Mouse (Mus musculus) MEL (cell line): ENCODE measurements around the gene Slc20a1. TPM values are rescaled to one million over a fixed set of nuclear protein-coding genes. Genes with fewer than 3 reads are reported as not detected.

Experiments used
- DNase-seq: peaks from one replicate; pipeline ENCODE4 v3.0.0; 2011; ENCODE audit warnings: low read depth, low spot score
- H3K27ac ChIP-seq: 2 replicates; pipeline ENCODE4 v1.5.1; 2012; ENCODE audit warnings: low read depth, mild to moderate bottlenecking, control low read depth, low read length, moderate library complexity; ENCODE audit not compliant: control insufficient read depth
- H3K27me3 ChIP-seq, 2 experiments: fragments of 150-350 bp in 1 of 2; sonication (generic) in 1 of 2; 2 replicates each; pipeline ENCODE4 v1.6.1; 2012; ENCODE audit warnings: low read length in 2 of 2, mild to moderate bottlenecking in 2 of 2, improper control_type of control experiment in 1 of 2, moderate library complexity in 1 of 2; ENCODE audit not compliant: insufficient read depth in 2 of 2, control insufficient read depth in 1 of 2
- H3K36me3 ChIP-seq, 2 experiments: 2 replicates each; pipeline ENCODE4 v1.6.1; 2012 to 2014; ENCODE audit warnings: low read length in 2 of 2, improper control_type of control experiment in 1 of 2, inconsistent platforms in 1 of 2, mild to moderate bottlenecking in 1 of 2; ENCODE audit not compliant: insufficient read depth in 2 of 2, control insufficient read depth in 1 of 2
- H3K4me1 ChIP-seq, 2 experiments: fragments of 150-350 bp in 1 of 2; sonication (generic) in 1 of 2; 2 replicates each; pipeline ENCODE4 v1.6.1; 2012; ENCODE audit warnings: low read length in 2 of 2, improper control_type of control experiment in 1 of 2, mild to moderate bottlenecking in 1 of 2; ENCODE audit not compliant: insufficient read depth in 2 of 2, control insufficient read depth in 1 of 2
- H3K4me3 ChIP-seq, 2 experiments: fragments of 150-350 bp in 1 of 2; sonication (generic) in 1 of 2; 2 replicates each; pipeline ENCODE4 v1.5.1; 2012; ENCODE audit warnings: low read depth in 2 of 2, low read length in 2 of 2, mild to moderate bottlenecking in 2 of 2, moderate library complexity in 2 of 2, control low read depth in 1 of 2, improper control_type of control experiment in 1 of 2; ENCODE audit not compliant: control insufficient read depth in 1 of 2, insufficient read depth in 1 of 2
- H3K79me2 ChIP-seq: 2 replicates; pipeline ENCODE4 v1.6.1; 2012; ENCODE audit warnings: mild to moderate bottlenecking, low read length, moderate library complexity; ENCODE audit not compliant: control insufficient read depth, poor library complexity, insufficient read depth
- H3K9ac ChIP-seq: 2 replicates; pipeline ENCODE4 v1.6.1; 2012; ENCODE audit warnings: low read depth, mild to moderate bottlenecking, control low read depth, low read length, moderate library complexity; ENCODE audit not compliant: control insufficient read depth, poor library complexity, severe bottlenecking
- H3K9me3 ChIP-seq: fragments of 150-350 bp; sonication (generic); replicated peaks from 2 replicates; pipeline ENCODE4 v1.6.1; 2012; ENCODE audit warnings: mild to moderate bottlenecking, low read length, improper control_type of control experiment, moderate library complexity; ENCODE audit not compliant: insufficient read depth
- BHLHE40 ChIP-seq: IDR thresholded peaks from 2 replicates; pipeline ENCODE4 v1.6.1; 2012; ENCODE audit warnings: low read depth, mild to moderate bottlenecking, inconsistent platforms, low read length, improper control_type of control experiment, borderline replicate concordance
- CHD1 ChIP-seq: IDR thresholded peaks from 2 replicates; pipeline ENCODE4 v1.6.1; 2012; ENCODE audit warnings: low read depth, mild to moderate bottlenecking, inconsistent platforms, low read length, improper control_type of control experiment
- CHD2 ChIP-seq: IDR thresholded peaks from 2 replicates; pipeline ENCODE4 v1.6.1; 2011; ENCODE audit warnings: low read length, improper control_type of control experiment
- CTCF ChIP-seq, 3 experiments: IDR thresholded peaks in 2 of 3; conservative IDR thresholded peaks in 1 of 3; 2 replicates each; pipeline ENCODE4 v1.5.1; 2011 to 2012; ENCODE audit warnings: low read length in 3 of 3, low read depth in 2 of 3, mild to moderate bottlenecking in 2 of 3, improper control_type of control experiment in 1 of 3, inconsistent platforms in 1 of 3, mixed read lengths in 1 of 3, moderate library complexity in 1 of 3; ENCODE audit not compliant: control insufficient read depth in 1 of 3, insufficient read depth in 1 of 3, poor library complexity in 1 of 3, severe bottlenecking in 1 of 3
- GABPA ChIP-seq: IDR thresholded peaks from 2 replicates; pipeline ENCODE4 v1.6.1; 2012; ENCODE audit warnings: low read depth, mild to moderate bottlenecking, inconsistent platforms, low read length, improper control_type of control experiment, moderate library complexity
- HCFC1 ChIP-seq: IDR thresholded peaks from 2 replicates; pipeline ENCODE4 v1.6.1; 2012; ENCODE audit warnings: low read depth, mild to moderate bottlenecking, inconsistent platforms, low read length, improper control_type of control experiment, moderate library complexity
- MAFK ChIP-seq: IDR thresholded peaks from 2 replicates; pipeline ENCODE4 v1.6.1; 2011; ENCODE audit warnings: low read depth, mild to moderate bottlenecking, low read length, improper control_type of control experiment, borderline replicate concordance
- MAZ ChIP-seq: IDR thresholded peaks from 2 replicates; pipeline ENCODE4 v1.6.1; 2012; ENCODE audit warnings: low read depth, mild to moderate bottlenecking, inconsistent platforms, low read length, improper control_type of control experiment
- MXI1 ChIP-seq: IDR thresholded peaks from 2 replicates; pipeline ENCODE4 v1.6.1; 2011; ENCODE audit warnings: mild to moderate bottlenecking, low read depth, low read length, improper control_type of control experiment
- MYB ChIP-seq: IDR thresholded peaks from 2 replicates; pipeline ENCODE4 v1.6.1; 2011; ENCODE audit warnings: mild to moderate bottlenecking, low read depth, low read length, improper control_type of control experiment
- NELFE ChIP-seq: IDR thresholded peaks from 2 replicates; pipeline ENCODE4 v1.6.1; 2011; ENCODE audit warnings: low read depth, low read length, improper control_type of control experiment
- NRF1 ChIP-seq: IDR thresholded peaks from 2 replicates; pipeline ENCODE4 v1.6.1; 2014; ENCODE audit warnings: low read depth, mild to moderate bottlenecking, inconsistent platforms, low read length, improper control_type of control experiment, moderate library complexity; ENCODE audit not compliant: poor library complexity, insufficient read depth, severe bottlenecking
- POLR2A ChIP-seq, 2 experiments: IDR thresholded peaks; 2 replicates each; pipeline ENCODE4 v1.6.1; 2011 to 2012; ENCODE audit warnings: low read length in 2 of 2, mild to moderate bottlenecking in 2 of 2, control low read depth in 1 of 2, improper control_type of control experiment in 1 of 2, low read depth in 1 of 2, moderate library complexity in 1 of 2; ENCODE audit not compliant: control insufficient read depth in 1 of 2, insufficient read depth in 1 of 2, poor library complexity in 1 of 2
- POLR2AphosphoS2 ChIP-seq: IDR thresholded peaks from 2 replicates; pipeline ENCODE4 v1.6.1; 2011; ENCODE audit warnings: low read length, improper control_type of control experiment
- RCOR1 ChIP-seq: IDR thresholded peaks from 2 replicates; pipeline ENCODE4 v1.6.1; 2012; ENCODE audit warnings: low read depth, mild to moderate bottlenecking, inconsistent platforms, low read length, improper control_type of control experiment
- SIN3A ChIP-seq: IDR thresholded peaks from 2 replicates; pipeline ENCODE4 v1.6.1; 2012; ENCODE audit warnings: low read length, improper control_type of control experiment, inconsistent platforms
- TAL1 ChIP-seq: IDR thresholded peaks from 2 replicates; pipeline ENCODE4 v1.6.1; 2012; ENCODE audit warnings: mild to moderate bottlenecking, inconsistent platforms, low read length, moderate library complexity, mixed read lengths
- USF2 ChIP-seq, 2 experiments: IDR thresholded peaks; 2 replicates each; pipeline ENCODE4 v1.6.1; 2011 to 2012; ENCODE audit warnings: improper control_type of control experiment in 2 of 2, low read length in 2 of 2, borderline replicate concordance in 1 of 2, inconsistent platforms in 1 of 2, low read depth in 1 of 2, mild to moderate bottlenecking in 1 of 2; ENCODE audit not compliant: insufficient read depth in 1 of 2
- ZC3H11A ChIP-seq: IDR thresholded peaks from 2 replicates; pipeline ENCODE4 v1.6.1; 2012; ENCODE audit warnings: low read depth, mild to moderate bottlenecking, inconsistent platforms, low read length, improper control_type of control experiment
- ZKSCAN1 ChIP-seq: IDR thresholded peaks from 2 replicates; pipeline ENCODE4 v1.6.1; 2012; ENCODE audit warnings: low read depth, mild to moderate bottlenecking, inconsistent platforms, low read length, improper control_type of control experiment, moderate library complexity
- ZNF384 ChIP-seq: IDR thresholded peaks from 2 replicates; pipeline ENCODE4 v1.6.1; 2012; ENCODE audit warnings: low read depth, mild to moderate bottlenecking, inconsistent platforms, low read length, improper control_type of control experiment
- polyA plus RNA-seq, 2 experiments: library from polyadenylated mRNA; stranded (reverse) in 1 of 2; unstranded in 1 of 2; fragments of >175 nt in 1 of 2; fragments of >200 nt in 1 of 2; gene quantifications; 2 replicates each; pipeline versions ENCODE4 v1.2.1 to v1.2.4; 2012; ENCODE audit warnings: low replicate concordance in 2 of 2, low read depth in 1 of 2; ENCODE audit not compliant: insufficient read length in 2 of 2, insufficient read depth in 1 of 2, missing spikeins in 1 of 2
- total RNA-seq: library from RNA; depleted of rRNA; stranded (reverse); fragments of 300-350 nt; gene quantifications from 2 replicates; pipeline ENCODE4 v1.2.3, GENCODE M21; 2012

Slc20a1 gene
- total and polyA plus RNA-seq, 3 experiments = 69.4 to 80.7 TPM; not detected in 1

DNA sequence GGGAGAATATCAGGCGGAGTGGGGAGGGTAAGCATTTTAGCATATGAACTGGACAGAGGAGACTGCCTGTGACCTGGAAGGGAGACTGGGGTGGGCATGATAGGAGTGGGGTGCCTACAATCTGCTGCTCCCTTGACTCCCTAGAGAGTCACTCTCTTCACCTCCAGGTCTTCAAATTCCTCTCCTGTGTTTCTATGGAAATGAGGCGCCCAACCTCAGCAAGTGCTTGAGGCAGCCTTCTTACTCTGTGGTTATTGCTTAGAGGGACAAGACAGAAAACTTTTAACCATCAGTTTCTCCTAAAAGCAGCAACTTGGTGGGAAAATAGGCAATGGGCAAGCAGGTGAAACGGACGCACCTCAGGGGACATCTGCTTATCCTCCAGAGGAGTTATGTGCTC, 38.0 kb downstream of the Slc20a1 start:
- H3K27ac ChIP-seq = no peak overlapping the region
- no peaks in the 10 kb centered on the region for H3K79me2 ChIP-seq
- H3K9ac ChIP-seq = no peak overlapping the region
- no peak for DNase-seq
- TF ChIP-seq NELFE (no peak), ZNF384 (no peak), BHLHE40 (no peak), POLR2A (IDR thresholded peaks at IDR 0.05; ENCODE audit: control insufficient read depth in 1 of 2, insufficient read depth in 1 of 2, low read depth in 1 of 2, low read length in 2 of 2, poor library complexity in 1 of 2) (no peak), RCOR1 (no peak), MXI1 (no peak), POLR2AphosphoS2 (no peak), NRF1 (no peak), ZKSCAN1 (no peak), MAFK (no peak), TAL1 (no peak), CHD2 (no peak), CHD1 (no peak), MAZ (no peak), MYB (no peak), HCFC1 (no peak), CTCF (IDR thresholded peaks at IDR 0.05 in 2 of 3, conservative IDR thresholded peaks at IDR 0.05 in 1 of 3; ENCODE audit: control insufficient read depth in 1 of 3, insufficient read depth in 1 of 3, low read depth in 2 of 3, low read length in 3 of 3, poor library complexity in 1 of 3, severe bottlenecking in 1 of 3) (no peak), ZC3H11A (no peak)
- no peaks in the 10 kb centered on the region for H3K27me3 ChIP-seq
- peaks cover 0 to 17% of the 10 kb centered on the region in 2 experiments; a peak in 2 of 4 replicates for H3K36me3 ChIP-seq
- peaks cover 10 to 18% of the 10 kb centered on the region in 2 experiments for H3K4me1 ChIP-seq
- H3K4me3 ChIP-seq = no peak overlapping the region
- H3K9me3 ChIP-seq = no peaks in the 10 kb centered on the region

- H3K4me1 ChIP-seq = no peaks in the 10 kb centered on the region
- no peak overlapping the region for H3K9ac ChIP-seq
- no peaks in the 10 kb centered on the region for H3K9me3 ChIP-seq
- no peaks in the 10 kb centered on the region for H3K27me3 ChIP-seq
- DNase-seq = no peak
- H3K36me3 ChIP-seq = no peaks in the 10 kb centered on the region
- no peaks in the 10 kb centered on the region for H3K79me2 ChIP-seq
- H3K4me3 ChIP-seq = no peak overlapping the region
- H3K27ac ChIP-seq = no peak overlapping the region
- TF ChIP-seq NELFE (no peak), CTCF (IDR thresholded peaks at IDR 0.05 in 2 of 3, conservative IDR thresholded peaks at IDR 0.05 in 1 of 3; ENCODE audit: control insufficient read depth in 1 of 3, insufficient read depth in 1 of 3, low read depth in 2 of 3, low read length in 3 of 3, poor library complexity in 1 of 3, severe bottlenecking in 1 of 3) (no peak), SIN3A (no peak), GABPA (no peak), USF2 (IDR thresholded peaks at IDR 0.05; ENCODE audit: borderline replicate concordance in 1 of 2, insufficient read depth in 1 of 2, low read depth in 1 of 2, low read length in 2 of 2) (no peak)
Measured at GRCm38 (mm10) chr2:129240726-129241432, 42.3 kb downstream of the Slc20a1 start.
